Mouse (Mus musculus) monocyte, adult 2 months (primary cell): Measurements from ENCODE around the gene Hdgf.

Experiments
- DNase-seq, 2 experiments: peaks; one replicate each; pipeline ENCODE4 v3.0.0; 2022; ENCODE audit warnings: low spot score in 2 of 2, low read depth in 1 of 2

Hdgf gene

DNA sequence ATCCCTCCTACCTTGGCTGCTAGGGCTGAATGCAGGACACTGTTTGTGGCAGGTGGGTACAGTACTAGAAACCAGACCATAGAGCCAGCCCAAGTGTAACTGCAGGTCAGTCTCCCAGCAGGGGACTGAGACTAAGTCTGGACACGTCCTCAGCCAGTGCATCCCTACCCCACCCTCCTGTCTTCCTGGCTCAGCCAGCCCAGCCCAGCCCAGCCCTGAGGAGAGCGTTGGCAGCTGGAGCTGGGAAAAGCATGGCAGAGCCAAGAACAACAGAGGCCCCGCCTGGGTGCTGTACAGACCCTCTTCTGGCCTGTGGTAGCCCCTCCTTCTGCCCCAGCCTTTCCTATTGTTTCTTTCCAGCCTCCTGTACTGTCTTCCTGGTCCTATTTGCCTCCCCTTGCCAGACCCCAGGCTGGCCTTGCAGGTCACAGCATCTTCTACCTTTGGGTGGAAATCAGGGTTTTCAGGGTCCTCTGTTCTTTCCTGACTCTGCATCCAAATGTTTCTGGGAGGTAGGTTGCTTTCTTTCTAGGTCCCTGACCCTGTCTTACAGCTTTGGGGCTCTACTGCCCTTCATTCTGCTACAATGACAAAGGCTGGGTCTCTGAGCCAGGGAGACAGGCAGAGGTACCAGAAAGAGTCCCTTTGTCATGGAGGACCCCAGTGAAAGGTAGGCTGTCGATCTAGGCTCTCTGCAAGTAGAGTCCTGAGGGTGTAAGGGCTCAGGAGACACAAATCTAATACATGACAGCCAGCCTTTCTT lies 38.9 kb downstream of the Hdgf start:
- no peak for DNase-seq

GRCm38 (mm10) chr3:87945781-87946540 lies 39.8 kb downstream of the Hdgf start:
- DNase-seq = no peak

GRCm38 (mm10) chr3:87946541-87946860 lies 40.4 kb downstream of the Hdgf start:
- no peak for DNase-seq

- no peak for DNase-seq
Observed at GRCm38 (mm10) chr3:87947056-87947810, 41.1 kb downstream of the Hdgf start.

DNA sequence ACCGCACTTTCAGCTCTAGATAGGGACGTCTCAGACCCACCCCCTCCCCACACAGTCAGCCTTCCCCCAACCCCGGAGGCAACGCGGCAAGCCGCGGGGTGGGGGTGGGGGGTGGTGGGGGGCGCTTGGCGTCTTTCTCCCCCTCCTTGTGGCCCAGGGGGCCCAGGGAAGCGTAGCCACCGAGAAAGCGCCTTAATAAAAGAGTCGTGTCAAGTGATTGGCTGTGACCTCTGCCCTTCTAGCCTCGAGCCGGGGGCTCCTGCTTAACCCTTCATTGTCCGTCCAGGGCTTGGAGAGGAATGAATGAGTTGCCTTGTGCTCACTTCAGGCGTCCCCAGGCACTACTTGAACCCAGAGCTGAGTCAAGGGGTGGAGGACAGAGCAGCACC lies 41.7 kb downstream of the Hdgf start:
- DNase-seq = no peak

- no peak for DNase-seq
Observed at GRCm38 (mm10) chr3:87948378-87949265, 42.5 kb downstream of the Hdgf start, which contains the start of gene Crabp2. Gene Crabp2 (plus strand): TSS chr3:87948666.

- DNase-seq = no peak
Observed at GRCm38 (mm10) chr3:87949266-87949954, 43.3 kb downstream of the Hdgf start.

- no peak for DNase-seq
Observed at GRCm38 (mm10) chr3:87949955-87950515, 43.9 kb downstream of the Hdgf start.

- no peak for DNase-seq
Observed at GRCm38 (mm10) chr3:87951946-87952345, 45.8 kb downstream of the Hdgf start.

GRCm38 (mm10) chr3:87952440-87952839 lies 46.3 kb downstream of the Hdgf start:
- DNase-seq = no peak

DNA sequence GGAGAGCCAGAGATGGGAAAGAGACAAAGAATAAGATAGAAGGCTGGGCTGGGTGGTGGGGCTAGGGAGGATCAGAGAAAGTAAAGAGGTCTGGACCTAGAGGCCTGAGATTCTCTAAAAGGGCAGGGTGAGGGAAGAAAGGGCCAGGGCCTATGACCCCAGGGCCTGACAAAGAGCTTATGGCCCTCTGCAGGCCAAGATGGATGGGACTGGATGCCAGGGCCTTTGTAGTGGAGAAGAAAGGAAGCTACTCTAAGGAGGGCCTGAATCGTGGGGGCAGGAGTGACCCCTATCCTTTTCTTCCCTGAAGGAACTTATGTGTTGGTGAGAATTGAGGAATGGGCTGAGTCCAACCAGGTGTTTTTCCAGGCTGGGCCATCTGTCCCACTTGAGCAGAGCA lies 51.9 kb downstream of the Hdgf start:
- no peak for DNase-seq

DNA sequence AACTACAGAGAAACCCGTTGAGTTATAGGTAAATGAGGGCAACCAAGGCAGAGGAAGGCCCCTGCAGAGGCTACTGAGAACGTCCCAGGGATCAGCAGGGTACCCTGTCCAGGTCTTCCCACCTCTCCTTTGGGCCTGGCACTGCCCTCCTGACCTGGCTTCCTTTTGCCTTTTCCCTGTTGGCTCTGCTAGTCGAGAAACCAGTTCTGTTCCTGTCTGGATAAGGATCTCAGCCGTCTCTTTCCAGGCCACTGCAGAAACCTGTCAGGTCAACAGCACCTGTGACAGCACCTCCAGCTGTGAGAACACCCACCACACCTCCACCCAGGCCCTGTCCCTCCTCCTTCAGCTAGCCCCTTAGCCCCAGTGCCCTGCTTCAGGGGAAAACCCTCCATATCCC lies 52.4 kb downstream of the Hdgf start:
- DNase-seq = no peak

- no peak for DNase-seq
Observed at GRCm38 (mm10) chr3:87958967-87959366, 52.8 kb downstream of the Hdgf start.

GRCm38 (mm10) chr3:87959371-87959770 lies 53.2 kb downstream of the Hdgf start:
- no peak for DNase-seq

DNA sequence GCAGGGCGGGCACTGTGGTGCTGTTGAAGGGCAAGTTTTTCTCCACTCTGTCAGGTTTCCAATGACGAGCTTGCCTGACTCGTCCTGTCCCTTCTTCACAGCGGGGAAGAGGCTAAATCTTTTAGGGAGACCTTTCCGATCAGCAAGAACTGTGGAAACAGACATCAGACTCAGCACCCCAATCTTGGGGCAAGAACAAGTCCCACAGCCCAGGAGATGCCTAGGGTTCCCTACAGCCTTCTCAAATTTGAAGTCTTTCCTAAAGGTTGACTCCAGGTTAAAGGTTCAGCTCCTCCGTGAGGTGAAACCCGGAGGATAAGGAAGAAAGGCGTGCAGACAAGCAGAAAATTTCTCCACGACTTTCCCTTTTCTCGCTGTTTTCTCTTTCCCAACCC lies 54.1 kb downstream of the Hdgf start:
- no peak for DNase-seq

GRCm38 (mm10) chr3:87960586-87961191 lies 54.6 kb downstream of the Hdgf start:
- peak; percentile 29 to 59 for DNase-seq
